Mouse (Mus musculus) lung, adult 2 months (tissue): ENCODE results near the gene Sept6.

ENCODE experiments used
- CTCF ChIP-seq: fragments of 200-500 bp; IDR thresholded peaks from 2 replicates; pipeline ENCODE4 v1.5.1; 2011; ENCODE audit warnings: mild to moderate bottlenecking, low read length, control low read depth; ENCODE audit not compliant: insufficient read depth
- POLR2A ChIP-seq: fragments of 200-500 bp; IDR thresholded peaks from 2 replicates; pipeline ENCODE4 v1.6.1; 2011; ENCODE audit warnings: low read depth, mild to moderate bottlenecking, control low read depth, low read length, borderline replicate concordance; ENCODE audit errors: extremely low read depth

DNA sequence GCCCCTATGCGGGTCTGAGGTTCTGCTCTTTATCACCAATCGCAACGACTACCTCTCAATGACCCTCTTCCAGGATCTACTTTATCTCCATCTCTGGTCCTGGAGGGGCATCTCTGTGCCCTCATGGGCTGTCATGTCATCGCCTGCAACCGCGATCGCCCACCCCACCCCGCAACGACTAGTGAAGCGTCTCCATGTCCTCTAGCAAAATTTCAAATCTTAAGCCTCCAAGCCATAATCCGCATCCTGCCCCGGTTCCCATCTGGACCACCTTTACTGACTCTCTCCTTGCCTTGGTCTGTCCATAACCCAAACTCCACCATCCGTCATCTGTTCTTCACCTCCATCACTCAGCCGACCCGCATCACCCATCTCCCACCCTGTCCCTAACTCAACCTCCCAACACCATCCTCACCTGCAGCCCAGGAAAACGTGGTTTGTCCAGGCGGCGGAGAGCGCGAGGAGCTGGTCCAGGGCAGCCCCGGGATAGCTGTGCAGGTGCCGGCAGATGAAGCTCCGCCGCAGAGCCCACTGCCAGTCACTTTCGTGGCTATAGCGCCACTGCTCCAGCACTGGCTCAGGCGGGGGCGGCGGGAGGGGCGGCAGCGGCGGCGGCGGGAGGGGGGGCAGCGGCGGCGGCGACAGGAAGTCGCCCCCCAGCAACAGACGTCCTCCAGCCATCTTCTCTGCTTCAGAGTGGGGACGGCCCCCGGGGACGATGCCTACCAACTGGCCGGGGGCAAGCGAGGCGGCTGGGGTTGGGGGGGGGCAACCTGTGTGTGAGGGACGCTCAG lies 89.1 kb downstream of the Sept6 start, which contains the start of gene Nkrf:
- TF ChIP-seq POLR2A (no peak), CTCF (no peak)
